Mouse (Mus musculus): ENCODE data around the gene Catsperz.

GRCm38 (mm10) chr19:6919431-6919830 lies 5.7 kb downstream of the Catsperz start:
- no peak for TF ChIP-seq CTCF (IDR thresholded peaks at IDR 0.05)
- TF ChIP-seq EP300 (IDR thresholded peaks at IDR 0.05), result no peak
